Mouse (Mus musculus): Measurements from ENCODE around the gene Tbccd1. TPM values are rescaled to one million over a fixed set of nuclear protein-coding genes. Genes with fewer than 3 reads are reported as not detected.
A peak's percentile ranks its signal among the peaks of the same experiment; 100 is the strongest.

Gene Tbccd1
- polyA plus RNA-seq, 1 experiment from 2014 or later, result 35.2 TPM

GRCm38 (mm10) chr16:22811477-22811876, 46.0 kb downstream of the Tbccd1 start, which contains the start of gene Crygs:
Gene Crygs (minus strand): TSS chr16:22811577.
- Histone ChIP-seq H3K4me3 (replicated peaks) (no peak within 1 kb of the TSS), H3K36me3 (peaks cover 14% of the 10 kb centered on the region), H3K4me2 (no peak within 1 kb of the TSS), H3K9ac (replicated peaks) (no peak within 1 kb of the TSS), H3K27ac (no peak within 1 kb of the TSS), H3K9me3 (no peaks in the 10 kb centered on the region), H3K27me3 (peaks cover 6% of the 10 kb centered on the region; the same call in 1 of the 2 replicates), H3K4me1 (replicated peaks) (peaks cover 3% of the 10 kb centered on the region; the same call in 1 of the 2 replicates)
- 74% methylated on average over 2 of the region's 2 CpGs for WGBS
- ATAC-seq (ENCODE audit: insufficient number of reproducible peaks, insufficient read depth, low FRiP score, low TSS enrichment, low read depth), result no peak

- Histone ChIP-seq H3K36me3 (no peaks in the 10 kb centered on the region), H3K9me3 (no peaks in the 10 kb centered on the region), H3K4me1 (replicated peaks) (peaks cover 3% of the 10 kb centered on the region; the same call in 1 of the 2 replicates), H3K27ac (no peak overlapping the region), H3K9ac (replicated peaks) (no peak overlapping the region), H3K4me2 (peak overlapping the region; percentile 38), H3K27me3 (peaks cover 6% of the 10 kb centered on the region; the same call in 1 of the 2 replicates), H3K4me3 (replicated peaks) (no peak overlapping the region)
- whole genome bisulfite sequencing, result 18% methylated on average over 17 of the region's 17 CpGs
- ATAC-seq (ENCODE audit: insufficient number of reproducible peaks, insufficient read depth, low FRiP score, low TSS enrichment, low read depth), result no peak
Observed at GRCm38 (mm10) chr16:22807468-22808070, 49.9 kb downstream of the Tbccd1 start.

- H3K4me2 ChIP-seq, result no peak overlapping the region
- peaks cover 3% of the 10 kb centered on the region; the same call in 1 of the 2 replicates for H3K4me1 ChIP-seq (replicated peaks)
- no peaks in the 10 kb centered on the region for H3K9me3 ChIP-seq
- peaks cover 3% of the 10 kb centered on the region; the same call in 1 of the 2 replicates for H3K27me3 ChIP-seq
- H3K36me3 ChIP-seq, result no peaks in the 10 kb centered on the region
- no peak overlapping the region for H3K9ac ChIP-seq (replicated peaks)
- ATAC-seq (ENCODE audit: insufficient number of reproducible peaks, insufficient read depth, low FRiP score, low TSS enrichment, low read depth), result no peak
- no peak overlapping the region for H3K27ac ChIP-seq
- no peak overlapping the region for H3K4me3 ChIP-seq (replicated peaks)
- WGBS, result 80% methylated on average over 7 of the region's 7 CpGs
Observed at GRCm38 (mm10) chr16:22802786-22803185, 54.7 kb downstream of the Tbccd1 start.

GRCm38 (mm10) chr16:22800849-22801109, 56.7 kb downstream of the Tbccd1 start:
- no peak overlapping the region for H3K27ac ChIP-seq

GRCm38 (mm10) chr16:22800026-22800848, 57.2 kb downstream of the Tbccd1 start:
- no peak overlapping the region for H3K4me3 ChIP-seq (replicated peaks)
- H3K27ac ChIP-seq, result no peak overlapping the region
- no peaks in the 10 kb centered on the region for H3K9me3 ChIP-seq

More at GRCm38 (mm10) chr16:22800849-22801109, 56.7 kb downstream of the Tbccd1 start:
- Histone ChIP-seq H3K4me2 (no peak overlapping the region), H3K36me3 (no peaks in the 10 kb centered on the region), H3K27me3 (no peaks in the 10 kb centered on the region), H3K4me1 (replicated peaks) (no peaks in the 10 kb centered on the region), H3K9ac (replicated peaks) (no peak overlapping the region), H3K4me3 (replicated peaks) (no peak overlapping the region), H3K9me3 (no peaks in the 10 kb centered on the region)
- no peak for ATAC-seq (ENCODE audit: insufficient number of reproducible peaks, insufficient read depth, low FRiP score, low TSS enrichment, low read depth)
- WGBS, result 74% methylated on average over 5 of the region's 5 CpGs

GRCm38 (mm10) chr16:22798520-22798919, 58.9 kb downstream of the Tbccd1 start:
- H3K27ac ChIP-seq, result no peak overlapping the region
- H3K9ac ChIP-seq (replicated peaks), result no peak overlapping the region
- no peak overlapping the region for H3K4me3 ChIP-seq (replicated peaks)
- no peaks in the 10 kb centered on the region for H3K36me3 ChIP-seq
- 84% methylated on average over 3 of the region's 3 CpGs for WGBS
- H3K9me3 ChIP-seq, result no peaks in the 10 kb centered on the region
- H3K27me3 ChIP-seq, result no peaks in the 10 kb centered on the region
- H3K4me2 ChIP-seq, result no peak overlapping the region
- no peak for ATAC-seq (ENCODE audit: insufficient number of reproducible peaks, insufficient read depth, low FRiP score, low TSS enrichment, low read depth)
- H3K4me1 ChIP-seq (replicated peaks), result no peaks in the 10 kb centered on the region

More at GRCm38 (mm10) chr16:22800026-22800848, 57.2 kb downstream of the Tbccd1 start:
- whole genome bisulfite sequencing, result 67% methylated on average over 6 of the region's 6 CpGs
- ATAC-seq (ENCODE audit: insufficient number of reproducible peaks, insufficient read depth, low FRiP score, low TSS enrichment, low read depth), result no peak
- Histone ChIP-seq H3K9ac (replicated peaks) (no peak overlapping the region), H3K27me3 (no peaks in the 10 kb centered on the region), H3K4me1 (replicated peaks) (no peaks in the 10 kb centered on the region), H3K4me2 (no peak overlapping the region), H3K36me3 (no peaks in the 10 kb centered on the region)

- H3K27ac ChIP-seq, result no peak overlapping the region
- H3K9ac ChIP-seq (replicated peaks), result no peak overlapping the region
- H3K4me3 ChIP-seq (replicated peaks), result no peak overlapping the region
- no peak for ATAC-seq (ENCODE audit: insufficient number of reproducible peaks, insufficient read depth, low FRiP score, low TSS enrichment, low read depth)
- no peaks in the 10 kb centered on the region for H3K9me3 ChIP-seq
- WGBS, result 85% methylated on average over 5 of the region's 5 CpGs
- no peaks in the 10 kb centered on the region for H3K36me3 ChIP-seq
- H3K27me3 ChIP-seq, result no peaks in the 10 kb centered on the region
- no peak overlapping the region for H3K4me2 ChIP-seq
- H3K4me1 ChIP-seq (replicated peaks), result no peaks in the 10 kb centered on the region
Observed at GRCm38 (mm10) chr16:22797521-22797920, 59.9 kb downstream of the Tbccd1 start.

GRCm38 (mm10) chr16:22795497-22795896, 62.0 kb downstream of the Tbccd1 start:
- no peak for ATAC-seq (ENCODE audit: insufficient number of reproducible peaks, insufficient read depth, low FRiP score, low TSS enrichment, low read depth)
- Histone ChIP-seq H3K9ac (replicated peaks) (no peak overlapping the region), H3K4me1 (replicated peaks) (peaks cover 11% of the 10 kb centered on the region), H3K9me3 (no peaks in the 10 kb centered on the region), H3K27me3 (no peaks in the 10 kb centered on the region), H3K4me3 (replicated peaks) (no peak overlapping the region), H3K4me2 (no peak overlapping the region), H3K36me3 (no peaks in the 10 kb centered on the region), H3K27ac (no peak overlapping the region)
- 93% methylated on average over 3 of the region's 3 CpGs for WGBS

GRCm38 (mm10) chr16:22791235-22791634, 66.2 kb downstream of the Tbccd1 start:
- no peak overlapping the region for H3K27ac ChIP-seq
- WGBS, result 2% methylated on average over 2 of the region's 2 CpGs
- no peaks in the 10 kb centered on the region for H3K27me3 ChIP-seq
- H3K4me1 ChIP-seq (replicated peaks), result peaks cover 11% of the 10 kb centered on the region
- H3K36me3 ChIP-seq, result no peaks in the 10 kb centered on the region
- ATAC-seq (ENCODE audit: insufficient number of reproducible peaks, insufficient read depth, low FRiP score, low TSS enrichment, low read depth), result no peak
- no peak overlapping the region for H3K4me3 ChIP-seq (replicated peaks)
- no peak overlapping the region for H3K4me2 ChIP-seq
- no peaks in the 10 kb centered on the region for H3K9me3 ChIP-seq
- H3K9ac ChIP-seq (replicated peaks), result no peak overlapping the region

GRCm38 (mm10) chr16:22789908-22790367, 67.5 kb downstream of the Tbccd1 start:
- Histone ChIP-seq H3K27me3 (no peaks in the 10 kb centered on the region), H3K4me3 (replicated peaks) (no peak overlapping the region), H3K4me1 (replicated peaks) (peaks cover 11% of the 10 kb centered on the region), H3K9me3 (no peaks in the 10 kb centered on the region), H3K36me3 (no peaks in the 10 kb centered on the region), H3K9ac (replicated peaks) (no peak overlapping the region), H3K4me2 (no peak overlapping the region), H3K27ac (no peak overlapping the region)
- WGBS, result 39% methylated on average over 10 of the region's 10 CpGs
- no peak for ATAC-seq (ENCODE audit: insufficient number of reproducible peaks, insufficient read depth, low FRiP score, low TSS enrichment, low read depth)

GRCm38 (mm10) chr16:22782686-22783085, 74.8 kb downstream of the Tbccd1 start:
- no peak overlapping the region for H3K4me2 ChIP-seq
- WGBS, result 84% methylated on average over 5 of the region's 5 CpGs
- no peaks in the 10 kb centered on the region for H3K4me1 ChIP-seq (replicated peaks)
- H3K4me3 ChIP-seq (replicated peaks), result no peak overlapping the region
- no peak overlapping the region for H3K27ac ChIP-seq
- H3K9ac ChIP-seq (replicated peaks), result no peak overlapping the region
- no peak for ATAC-seq (ENCODE audit: insufficient number of reproducible peaks, insufficient read depth, low FRiP score, low TSS enrichment, low read depth)
- H3K27me3 ChIP-seq, result no peaks in the 10 kb centered on the region
- H3K9me3 ChIP-seq, result peaks cover 5% of the 10 kb centered on the region; the same call in 1 of the 2 replicates
- H3K36me3 ChIP-seq, result no peaks in the 10 kb centered on the region
